Mouse (Mus musculus): ENCODE data around the gene 1600002K03Rik. TPM values are rescaled to one million over a fixed set of nuclear protein-coding genes. Genes with fewer than 3 reads are reported as not detected.
A peak's percentile ranks its signal among the peaks of the same experiment; 100 is the strongest.

The 1600002K03Rik gene
- polyA plus RNA-seq, 1 experiment from 2014 or later = 13.9 TPM

DNA sequence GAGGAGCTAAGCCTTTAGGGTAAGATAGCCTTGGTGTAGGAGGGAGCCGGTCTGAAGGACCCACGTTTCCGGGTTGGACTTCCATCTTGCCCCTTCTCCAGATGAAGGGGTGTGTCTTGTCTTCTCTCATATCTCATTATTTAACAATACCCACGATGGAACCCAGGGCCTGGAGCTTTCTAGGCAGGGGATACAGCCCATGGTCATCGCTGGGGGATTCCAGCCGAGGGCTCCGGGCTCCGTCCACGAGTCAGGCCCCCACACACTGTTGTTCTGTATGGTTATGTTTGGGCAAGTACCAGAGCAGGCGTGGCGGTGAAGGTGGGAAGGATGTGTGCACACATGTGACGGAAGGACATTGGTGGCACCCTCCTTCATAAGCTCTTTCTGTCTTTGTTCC is 28.6 kb upstream of the 1600002K03Rik start:
- no peak for DNase-seq (ENCODE audit: low spot score)
- Histone ChIP-seq H3K4me3 (peak overlapping the region; percentile 30; the same call in 1 of the 2 replicates), H3K27me3 (ENCODE audit: insufficient read depth, poor library complexity, severe bottlenecking) (peaks cover 4% of the 10 kb centered on the region; the same call in 1 of the 2 replicates), H3K9me3 (no peaks in the 10 kb centered on the region), H3K36me3 (peaks cover 38% of the 10 kb centered on the region), H3K27ac (no peak overlapping the region), H3K4me1 (peaks cover 66% of the 10 kb centered on the region)
- WGBS = 92% methylated on average over 12 of the region's 12 CpGs

DNA sequence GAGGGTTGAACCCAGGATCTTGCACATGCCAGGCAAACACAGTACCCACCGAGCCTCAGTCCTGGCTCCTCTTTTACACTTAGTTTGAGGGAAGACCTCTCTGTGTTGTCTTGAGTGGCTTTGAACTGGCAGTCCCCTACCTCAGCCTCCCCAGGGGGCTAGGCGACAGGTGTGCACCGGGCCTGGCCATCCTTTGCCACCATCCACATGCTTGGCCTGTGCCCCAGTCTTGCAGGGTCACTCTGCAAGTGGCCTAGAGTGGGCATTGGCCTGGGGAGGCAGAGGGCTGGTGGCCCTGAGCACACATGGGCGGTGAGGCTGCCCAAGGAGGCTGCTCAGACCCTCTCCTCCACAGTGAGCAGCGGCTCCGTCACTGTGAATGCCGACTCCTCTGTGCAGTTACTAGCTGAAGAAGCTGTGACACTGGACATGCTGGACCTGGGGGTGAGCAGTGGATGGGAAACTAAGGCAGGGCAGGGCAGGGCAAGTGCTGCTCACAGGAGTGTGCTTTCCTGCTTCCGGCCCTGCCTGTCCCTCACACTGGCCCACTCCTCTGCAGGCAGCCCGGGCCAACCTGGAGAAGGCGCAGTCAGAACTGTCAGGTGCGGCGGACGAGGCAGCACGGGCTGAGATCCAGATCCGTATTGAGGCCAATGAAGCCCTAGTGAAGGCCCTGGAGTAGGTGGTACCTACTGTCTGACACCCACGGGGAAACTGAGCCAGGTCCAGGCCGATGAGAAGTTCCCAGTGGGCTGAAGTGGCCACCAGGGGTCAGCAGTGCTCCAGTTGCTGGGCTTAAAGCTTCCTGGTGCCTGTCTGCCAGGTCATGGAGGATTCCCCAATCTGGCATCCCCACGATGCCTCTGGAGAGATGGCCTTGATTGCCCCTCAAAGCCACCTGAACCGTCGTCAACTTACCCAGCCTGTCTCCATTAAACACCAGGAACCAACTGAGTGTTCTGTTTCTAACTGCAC is 27.6 kb upstream of the 1600002K03Rik start:
- WGBS = 73% methylated on average over 20 of the region's 20 CpGs
- no peaks in the 10 kb centered on the region for H3K27me3 ChIP-seq (ENCODE audit: insufficient read depth, poor library complexity, severe bottlenecking)
- peak overlapping the region; percentile 98; the same call in 1 of the 2 replicates for H3K4me3 ChIP-seq
- H3K4me1 ChIP-seq = peaks cover 60% of the 10 kb centered on the region
- no peak for DNase-seq (ENCODE audit: low spot score)
- peaks cover 45% of the 10 kb centered on the region for H3K36me3 ChIP-seq
- H3K9me3 ChIP-seq = no peaks in the 10 kb centered on the region
- peak overlapping the region; percentile 99 for H3K27ac ChIP-seq

DNA sequence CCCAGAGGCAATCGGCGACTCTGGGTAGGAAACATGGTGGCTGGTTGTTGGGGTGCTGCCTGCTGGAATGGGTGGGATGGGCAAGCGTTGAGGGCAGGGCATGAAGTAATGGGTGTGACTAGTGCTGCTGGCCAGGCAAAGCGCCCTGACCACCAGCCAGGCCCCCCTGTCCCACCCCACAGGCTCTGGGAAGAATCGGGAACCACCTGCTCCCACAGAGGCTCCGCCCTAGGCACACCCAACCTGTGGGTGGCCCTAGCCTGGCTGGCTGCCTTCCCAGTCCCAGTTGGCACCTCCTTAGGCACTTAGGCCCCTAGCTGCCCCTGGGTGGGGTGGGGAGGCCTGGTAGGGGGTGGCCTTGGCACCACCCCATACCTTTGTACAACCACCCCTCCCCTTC is 26.8 kb upstream of the 1600002K03Rik start:
- Histone ChIP-seq H3K27me3 (ENCODE audit: insufficient read depth, poor library complexity, severe bottlenecking) (no peaks in the 10 kb centered on the region), H3K27ac (peak overlapping the region; percentile 99), H3K36me3 (peaks cover 52% of the 10 kb centered on the region), H3K9me3 (no peaks in the 10 kb centered on the region), H3K4me1 (peaks cover 62% of the 10 kb centered on the region), H3K4me3 (peak overlapping the region; percentile 98)
- DNase-seq (ENCODE audit: low spot score) = no peak
- WGBS = 91% methylated on average over 6 of the region's 6 CpGs

DNA sequence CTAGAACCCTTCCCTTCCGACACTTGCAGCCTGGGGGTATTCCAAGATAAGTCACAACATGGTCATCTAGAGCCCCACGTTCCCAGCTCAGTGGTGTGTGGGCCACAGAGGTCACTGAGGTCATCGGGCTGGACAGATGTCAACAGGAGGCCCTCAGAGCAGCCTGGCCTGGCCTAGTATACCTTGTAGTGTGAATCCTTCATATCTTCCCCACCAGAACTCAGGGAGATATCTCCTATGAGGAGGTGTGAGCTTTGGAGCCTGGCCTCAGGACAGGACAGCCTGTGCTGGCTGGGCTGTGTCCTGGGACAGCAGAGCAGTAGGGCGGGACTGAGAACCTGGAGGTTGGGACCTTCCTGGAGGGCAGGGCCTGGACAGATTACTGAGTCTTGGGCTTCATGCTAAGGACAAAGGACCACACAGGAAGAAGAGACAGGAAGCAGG is 26.2 kb upstream of the 1600002K03Rik start:
- 54% methylated on average over 4 of the region's 4 CpGs for WGBS
- H3K36me3 ChIP-seq = peaks cover 59% of the 10 kb centered on the region
- no peak for DNase-seq (ENCODE audit: low spot score)
- H3K27ac ChIP-seq = peak overlapping the region; percentile 99
- peak overlapping the region; percentile 98 for H3K4me3 ChIP-seq
- no peaks in the 10 kb centered on the region for H3K27me3 ChIP-seq (ENCODE audit: insufficient read depth, poor library complexity, severe bottlenecking)
- H3K9me3 ChIP-seq = no peaks in the 10 kb centered on the region
- H3K4me1 ChIP-seq = peaks cover 58% of the 10 kb centered on the region

- Histone ChIP-seq H3K9me3 (no peaks in the 10 kb centered on the region), H3K27ac (peak overlapping the region; percentile 99), H3K4me1 (peaks cover 62% of the 10 kb centered on the region), H3K36me3 (peaks cover 66% of the 10 kb centered on the region), H3K27me3 (ENCODE audit: insufficient read depth, poor library complexity, severe bottlenecking) (no peaks in the 10 kb centered on the region), H3K4me3 (peak overlapping the region; percentile 98)
- DNase-seq (ENCODE audit: low spot score) = peak; percentile 92
- WGBS = 56% methylated on average over 5 of the region's 5 CpGs
These were observed 25.5 kb upstream of the 1600002K03Rik start for GRCm38 (mm10) chr10:80147146-80147718.

GRCm38 (mm10) chr10:80147719-80148601 is 24.8 kb upstream of the 1600002K03Rik start, which contains the start of gene Midn:
Gene Midn, plus strand, starts transcription at chr10:80148272.
- Histone ChIP-seq H3K36me3 (peaks cover 73% of the 10 kb centered on the region), H3K4me1 (peaks cover 64% of the 10 kb centered on the region)
- under 1% methylated on average over 35 of the region's 42 CpGs for WGBS

GRCm38 (mm10) chr10:80148610-80149290 is 24.0 kb upstream of the 1600002K03Rik start:
- peaks cover 75% of the 10 kb centered on the region for H3K36me3 ChIP-seq
- peak overlapping the region; percentile 99 for H3K27ac ChIP-seq
- H3K4me1 ChIP-seq = peaks cover 66% of the 10 kb centered on the region
- H3K4me3 ChIP-seq = peak overlapping the region; percentile 98
- peak; percentile 95 for DNase-seq (ENCODE audit: low spot score)
- H3K27me3 ChIP-seq (ENCODE audit: insufficient read depth, poor library complexity, severe bottlenecking) = no peaks in the 10 kb centered on the region
- no peaks in the 10 kb centered on the region for H3K9me3 ChIP-seq
- WGBS = under 1% methylated on average over 57 of the region's 57 CpGs

More at GRCm38 (mm10) chr10:80147719-80148601, 24.8 kb upstream of the 1600002K03Rik start, which contains the start of gene Midn:
- H3K27ac ChIP-seq = peak within 1 kb of the TSS; percentile 99
- no peaks in the 10 kb centered on the region for H3K9me3 ChIP-seq
- peak; percentile 96 for DNase-seq (ENCODE audit: low spot score)
- peak within 1 kb of the TSS; percentile 98 for H3K4me3 ChIP-seq
- no peaks in the 10 kb centered on the region for H3K27me3 ChIP-seq (ENCODE audit: insufficient read depth, poor library complexity, severe bottlenecking)

- under 1% methylated on average over 88 of the region's 88 CpGs for WGBS
- Histone ChIP-seq H3K4me3 (peak overlapping the region; percentile 98), H3K9me3 (no peaks in the 10 kb centered on the region), H3K27ac (peak overlapping the region; percentile 99), H3K36me3 (peaks cover 75% of the 10 kb centered on the region), H3K4me1 (peaks cover 72% of the 10 kb centered on the region), H3K27me3 (ENCODE audit: insufficient read depth, poor library complexity, severe bottlenecking) (no peaks in the 10 kb centered on the region)
- DNase-seq (ENCODE audit: low spot score) = peak; percentile 99
These were observed 23.2 kb upstream of the 1600002K03Rik start for GRCm38 (mm10) chr10:80149291-80150225.

DNA sequence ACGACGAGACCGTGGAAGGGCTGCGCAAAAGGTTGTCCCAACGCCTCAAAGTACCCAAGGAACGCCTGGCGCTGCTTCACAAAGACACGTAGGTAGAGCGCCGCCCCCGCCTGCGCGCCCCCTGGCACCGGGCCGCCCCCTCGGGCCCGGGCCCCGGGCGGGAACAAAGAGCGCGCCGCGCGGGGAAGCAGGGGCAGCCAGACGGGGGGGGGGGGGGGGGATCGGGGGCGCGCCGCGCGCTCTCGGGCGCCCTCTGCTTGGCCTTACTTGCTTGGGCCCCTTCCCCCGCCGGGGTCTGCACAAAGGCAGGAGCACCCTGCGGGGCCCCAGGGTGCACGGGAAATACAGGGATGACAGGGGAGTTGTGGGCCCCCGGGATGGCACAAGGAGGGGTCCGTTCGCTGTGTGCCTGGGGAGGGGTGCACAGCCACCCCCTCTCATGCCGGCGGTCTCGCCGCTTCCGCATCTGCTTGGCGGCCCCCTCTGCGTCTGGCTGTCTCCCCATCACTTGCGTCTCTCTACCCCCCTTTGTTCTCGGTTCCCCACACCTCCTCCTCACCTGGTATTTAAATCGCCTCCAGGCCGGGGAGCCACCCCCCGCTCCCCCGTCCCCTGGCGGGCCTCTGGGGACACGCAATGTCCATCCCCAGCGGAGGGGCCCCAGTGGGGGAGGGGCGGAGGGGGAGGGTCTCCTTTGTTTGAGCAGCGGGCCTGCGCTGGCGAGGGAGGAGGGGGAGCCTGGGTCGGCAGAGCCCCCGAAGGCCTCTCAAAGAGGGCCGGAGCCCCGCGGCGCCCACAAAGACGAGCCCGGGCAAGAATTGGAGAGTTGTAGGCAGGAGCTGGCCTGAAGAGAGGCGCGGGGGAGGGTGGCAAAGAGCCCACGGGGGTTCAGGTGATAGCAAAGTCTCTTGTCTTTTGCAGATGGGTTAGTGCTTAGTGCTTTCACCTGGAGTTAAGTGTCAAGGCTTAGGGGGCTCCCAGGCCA is 22.2 kb upstream of the 1600002K03Rik start:
- no peaks in the 10 kb centered on the region for H3K9me3 ChIP-seq
- peaks cover 74% of the 10 kb centered on the region for H3K4me1 ChIP-seq
- H3K27me3 ChIP-seq (ENCODE audit: insufficient read depth, poor library complexity, severe bottlenecking) = no peaks in the 10 kb centered on the region
- peak; percentile 85 for DNase-seq (ENCODE audit: low spot score)
- under 1% methylated on average over 45 of the region's 71 CpGs for WGBS
- peaks cover 75% of the 10 kb centered on the region for H3K36me3 ChIP-seq
- peak overlapping the region; percentile 99 for H3K27ac ChIP-seq
- H3K4me3 ChIP-seq = peak overlapping the region; percentile 98

Measured in heart, embryonic 10.5 days (tissue).